Mouse (Mus musculus) lung, embryonic 15.5 days (tissue): Measurements from ENCODE around the gene Kif3b. TPM values are rescaled to one million over a fixed set of nuclear protein-coding genes. Genes with fewer than 3 reads are reported as not detected.
"Not testable (repeated sequence)": the region's sequence is repeated elsewhere in the genome, so short reads cannot be mapped to it uniquely, and the experiment has no call there.

Experiments used
- ATAC-seq: fragments of 200-750 bp; cut with Nextera tagmentation; 2 replicates; pipeline ENCODE4 v1.8.0; 2017; ENCODE audit warnings: moderate number of reproducible peaks, borderline replicate concordance; ENCODE audit not compliant: low FRiP score, low TSS enrichment; ENCODE audit errors: extremely low read depth
- H3K27ac ChIP-seq: fragments of 300-500 bp; sonication (generic); 2 replicates; pipeline ENCODE4 v1.5.1; 2015; ENCODE audit warnings: moderate library complexity, mild to moderate bottlenecking, inconsistent platforms
- H3K27me3 ChIP-seq: fragments of 300-500 bp; sonication (generic); 2 replicates; pipeline ENCODE4 v1.6.1; 2015; ENCODE audit warnings: inconsistent platforms
- H3K36me3 ChIP-seq: fragments of 300-500 bp; sonication (generic); 2 replicates; pipeline ENCODE4 v1.6.1; 2015; ENCODE audit warnings: inconsistent platforms
- H3K4me1 ChIP-seq: fragments of 300-500 bp; sonication (generic); 2 replicates; pipeline ENCODE4 v1.6.1; 2015; ENCODE audit warnings: inconsistent platforms
- H3K4me2 ChIP-seq: fragments of 300-500 bp; sonication (generic); 2 replicates; pipeline ENCODE4 v1.6.1; 2015; ENCODE audit warnings: inconsistent platforms, mild to moderate bottlenecking, moderate library complexity
- H3K4me3 ChIP-seq: fragments of 300-500 bp; sonication (generic); 2 replicates; pipeline ENCODE4 v1.5.1; 2015; ENCODE audit warnings: mild to moderate bottlenecking, inconsistent platforms
- H3K9ac ChIP-seq: fragments of 300-500 bp; sonication (generic); 2 replicates; pipeline ENCODE4 v1.6.1; 2015; ENCODE audit warnings: inconsistent platforms
- H3K9me3 ChIP-seq: fragments of 300-500 bp; sonication (generic); 2 replicates; pipeline ENCODE4 v1.6.1; 2016; ENCODE audit warnings: inconsistent platforms
- WGBS: fragments of 180-500 bp; shearing (Covaris S2); methylation state at CpG from one replicate; pipeline ENCODE4 v1.1.7; 2015; 5-methylcytosine and 5-hydroxymethylcytosine counted together
- polyA plus RNA-seq: library from polyadenylated mRNA; unstranded; fragments of >200 nt; fragmentation: Nextera tagmentation; extraction: Ambion mirVana; gene quantifications from 2 replicates; pipeline ENCODE4 v1.2.1, GENCODE M21; 2015

Gene Kif3b
- polyA plus RNA-seq, 1 experiment from 2014 or later = 7.3 TPM

DNA sequence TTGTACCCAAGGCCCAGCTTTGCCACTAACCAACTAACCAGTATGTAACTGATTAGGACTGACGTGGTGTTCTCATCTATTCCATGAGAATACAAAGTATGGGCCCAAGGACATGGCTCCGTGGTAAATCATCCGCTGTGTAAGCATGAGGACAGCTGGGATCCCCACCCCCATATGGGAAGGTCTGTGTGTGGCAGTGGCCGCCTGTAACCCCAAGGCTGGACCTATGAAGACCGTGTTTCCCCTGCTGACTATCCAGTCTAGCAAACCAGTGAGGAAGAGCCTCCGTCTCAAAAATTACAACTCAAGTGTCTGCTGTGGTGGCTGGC, 16.3 kb upstream of the Kif3b start:
- WGBS = 71% methylated on average over 6 of the region's 6 CpGs
- Histone ChIP-seq H3K27ac (no peak overlapping the region), H3K36me3 (no peaks in the 10 kb centered on the region), H3K9ac (no peak overlapping the region), H3K4me2 (no peak overlapping the region), H3K9me3 (no peaks in the 10 kb centered on the region), H3K4me1 (peaks cover 2% of the 10 kb centered on the region; the same call in 1 of the 2 replicates), H3K27me3 (no peaks in the 10 kb centered on the region), H3K4me3 (no peak overlapping the region)
- no peak for ATAC-seq

DNA sequence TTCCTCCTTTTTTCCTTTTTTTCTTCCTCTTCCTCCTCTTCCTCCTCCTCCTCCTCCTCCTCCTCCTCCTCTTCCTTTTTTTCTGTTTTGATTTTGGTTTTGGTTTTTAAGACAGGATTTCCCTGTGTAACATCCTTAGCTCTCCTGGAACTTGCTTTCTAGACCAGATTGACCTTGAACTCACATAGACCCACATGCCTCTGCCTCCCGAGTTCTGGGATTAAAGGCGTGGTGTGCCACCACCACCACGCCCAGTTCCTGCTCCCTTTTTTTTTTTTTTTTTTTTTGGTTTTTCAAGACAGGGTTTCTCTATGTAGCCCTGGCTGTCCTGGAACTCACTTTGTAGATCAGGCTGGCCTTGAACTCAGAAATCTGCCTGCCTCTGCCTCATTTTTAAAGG, 15.6 kb upstream of the Kif3b start:
- not testable (repeated sequence) for H3K4me2 ChIP-seq, H3K9me3 ChIP-seq, ATAC-seq, H3K27me3 ChIP-seq, H3K9ac ChIP-seq, H3K4me3 ChIP-seq, H3K27ac ChIP-seq, H3K36me3 ChIP-seq, H3K4me1 ChIP-seq
- WGBS = 77% methylated on average over 3 of the region's 3 CpGs

DNA sequence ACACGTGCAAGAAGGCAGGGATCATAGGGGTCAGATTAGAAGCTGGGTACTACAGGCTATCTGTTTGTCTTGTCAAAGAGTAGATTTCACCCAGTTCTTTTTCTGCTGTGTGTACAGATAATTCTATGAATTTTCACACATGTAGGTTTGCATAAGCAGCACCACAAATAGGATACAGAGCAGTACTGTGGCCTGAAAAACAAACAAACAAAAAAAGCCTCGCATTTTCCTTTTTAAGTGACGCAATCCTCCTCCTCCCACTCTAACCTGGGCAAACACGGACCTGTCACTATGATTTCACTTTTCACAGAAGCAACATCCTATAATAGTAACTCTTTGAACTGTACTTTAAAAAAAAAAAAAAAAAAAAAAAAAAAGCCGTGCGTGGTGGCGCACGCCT, 14.8 kb upstream of the Kif3b start:
- H3K9me3 ChIP-seq = no peaks in the 10 kb centered on the region
- no peaks in the 10 kb centered on the region for H3K36me3 ChIP-seq
- H3K27me3 ChIP-seq = no peaks in the 10 kb centered on the region
- H3K4me1 ChIP-seq = no peaks in the 10 kb centered on the region
- no peak for ATAC-seq
- 89% methylated on average over 8 of the region's 8 CpGs for WGBS
- no peak overlapping the region for H3K9ac ChIP-seq
- H3K4me3 ChIP-seq = no peak overlapping the region
- no peak overlapping the region for H3K4me2 ChIP-seq
- H3K27ac ChIP-seq = no peak overlapping the region

DNA sequence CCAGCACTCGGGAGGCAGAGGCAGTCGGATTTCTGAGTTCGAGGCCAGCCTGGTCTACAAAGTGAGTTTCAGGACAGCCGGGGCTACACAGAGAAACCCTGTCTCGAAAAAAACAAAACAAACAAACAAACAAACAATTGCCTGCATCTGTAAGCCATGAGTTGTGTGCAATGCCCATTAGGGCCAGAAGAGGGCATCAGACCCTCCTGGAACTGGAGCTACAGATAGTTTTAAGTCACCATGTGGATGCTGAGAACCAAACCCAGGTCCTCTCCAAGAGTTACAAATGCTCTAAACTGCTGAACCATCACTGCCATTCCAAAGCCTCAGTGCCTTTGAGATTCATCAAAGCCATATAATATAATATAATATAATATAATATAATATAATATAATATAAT, 14.4 kb upstream of the Kif3b start:
- not testable (repeated sequence) for H3K4me3 ChIP-seq, ATAC-seq, H3K9me3 ChIP-seq, H3K4me1 ChIP-seq, H3K4me2 ChIP-seq, H3K27me3 ChIP-seq, H3K9ac ChIP-seq, H3K36me3 ChIP-seq, H3K27ac ChIP-seq
- WGBS = 86% methylated on average over 5 of the region's 5 CpGs

DNA sequence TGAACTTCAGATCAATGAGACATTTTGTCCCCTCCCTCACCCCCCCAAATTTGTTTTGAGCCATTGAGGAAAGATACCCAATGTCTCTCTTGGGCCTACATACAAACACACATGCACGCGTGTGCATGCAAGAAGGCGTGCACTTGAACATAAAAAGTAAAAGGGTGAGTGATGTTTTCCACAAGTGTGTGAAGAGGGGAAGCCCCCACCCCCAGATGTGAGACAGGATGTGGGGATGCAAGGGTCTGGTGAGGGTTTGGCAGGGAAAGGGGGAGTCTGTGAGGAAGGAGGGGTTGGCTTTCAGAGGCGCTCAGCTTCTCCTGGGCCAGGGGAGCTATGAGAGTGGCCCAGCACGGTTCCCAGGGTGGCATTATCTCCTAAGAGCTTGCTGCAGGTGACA, 12.9 kb upstream of the Kif3b start:
- Histone ChIP-seq H3K9me3 (no peaks in the 10 kb centered on the region), H3K4me3 (no peak overlapping the region), H3K9ac (no peak overlapping the region), H3K27ac (no peak overlapping the region), H3K36me3 (no peaks in the 10 kb centered on the region), H3K27me3 (no peaks in the 10 kb centered on the region), H3K4me2 (no peak overlapping the region), H3K4me1 (no peaks in the 10 kb centered on the region)
- ATAC-seq = no peak
- 80% methylated on average over 5 of the region's 5 CpGs for WGBS

DNA sequence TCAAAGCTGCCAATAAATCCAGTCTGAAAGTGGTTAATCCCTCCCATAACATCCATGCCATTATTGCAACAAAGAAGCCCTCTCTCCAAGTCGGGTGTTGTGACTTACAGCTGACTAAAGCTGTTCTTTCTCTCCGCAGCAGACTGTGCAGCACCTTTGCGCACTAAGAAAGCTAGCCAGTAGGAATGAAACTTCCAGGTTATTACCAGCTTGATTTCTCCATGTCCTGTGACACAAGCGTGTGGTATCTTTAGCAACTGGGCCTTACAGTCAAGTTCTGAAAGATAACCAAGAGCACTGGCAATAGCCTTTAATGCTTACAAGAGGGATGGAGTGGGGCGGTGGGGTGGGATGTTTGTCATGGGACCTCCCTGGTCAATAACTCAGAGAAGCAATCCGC, 7.3 kb upstream of the Kif3b start:
- Histone ChIP-seq H3K27ac (no peak overlapping the region), H3K27me3 (no peaks in the 10 kb centered on the region), H3K36me3 (no peaks in the 10 kb centered on the region), H3K4me2 (no peak overlapping the region), H3K4me3 (no peak overlapping the region), H3K9me3 (no peaks in the 10 kb centered on the region), H3K9ac (no peak overlapping the region), H3K4me1 (peaks cover 7% of the 10 kb centered on the region; the same call in 1 of the 2 replicates)
- 83% methylated on average over 6 of the region's 6 CpGs for WGBS
- ATAC-seq = no peak

DNA sequence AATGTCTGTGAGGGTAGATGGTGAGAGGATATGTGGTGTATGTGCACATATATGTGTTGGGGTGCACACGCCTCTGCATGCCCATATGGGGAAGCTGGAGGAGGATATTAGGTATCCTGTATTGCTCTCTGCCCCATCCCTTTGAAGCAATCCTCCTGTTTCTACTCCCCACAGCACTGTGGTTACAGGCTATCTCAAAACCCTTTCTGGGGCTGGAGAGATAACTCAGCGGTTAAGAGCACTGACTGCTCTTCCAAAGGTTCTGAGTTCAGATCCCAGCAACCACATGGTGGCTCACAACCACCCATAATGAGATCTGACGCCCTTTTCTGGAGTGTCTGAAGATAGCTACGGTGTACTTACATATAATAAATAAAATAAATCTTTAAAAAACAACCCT, 4.7 kb upstream of the Kif3b start:
- 80% methylated on average over 4 of the region's 4 CpGs for WGBS
- H3K9me3 ChIP-seq = no peaks in the 10 kb centered on the region
- H3K4me3 ChIP-seq = no peak overlapping the region
- ATAC-seq = no peak
- no peak overlapping the region for H3K27ac ChIP-seq
- H3K27me3 ChIP-seq = no peaks in the 10 kb centered on the region
- no peak overlapping the region for H3K9ac ChIP-seq
- no peak overlapping the region for H3K4me2 ChIP-seq
- H3K4me1 ChIP-seq = peaks cover 11% of the 10 kb centered on the region
- no peaks in the 10 kb centered on the region for H3K36me3 ChIP-seq

DNA sequence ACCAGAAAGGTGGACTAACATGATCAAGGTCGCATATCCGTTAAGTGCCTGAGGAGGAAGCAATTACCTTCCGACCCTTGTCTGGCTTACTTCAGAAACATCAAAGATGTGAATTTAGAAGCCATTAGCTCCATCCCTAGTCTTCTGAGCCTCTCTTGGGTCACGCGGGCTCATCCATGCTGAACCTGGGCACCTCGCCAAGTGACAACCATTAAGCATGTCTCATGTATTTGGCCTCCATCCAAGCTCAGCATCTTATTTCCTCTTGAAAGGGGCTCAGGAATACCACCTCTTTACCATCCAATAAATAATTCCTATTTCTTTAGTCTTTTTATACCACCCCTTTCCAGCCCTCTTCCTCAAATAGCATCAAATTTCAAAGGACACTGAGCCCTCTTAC, 3.4 kb upstream of the Kif3b start:
- Histone ChIP-seq H3K4me1 (peaks cover 22% of the 10 kb centered on the region), H3K27me3 (no peaks in the 10 kb centered on the region), H3K27ac (no peak overlapping the region), H3K36me3 (no peaks in the 10 kb centered on the region), H3K4me3 (no peak overlapping the region), H3K9ac (no peak overlapping the region), H3K4me2 (no peak overlapping the region), H3K9me3 (no peaks in the 10 kb centered on the region)
- ATAC-seq = peak; percentile 29; the same call in 1 of the 2 replicates
- 35% methylated on average over 6 of the region's 6 CpGs for WGBS

DNA sequence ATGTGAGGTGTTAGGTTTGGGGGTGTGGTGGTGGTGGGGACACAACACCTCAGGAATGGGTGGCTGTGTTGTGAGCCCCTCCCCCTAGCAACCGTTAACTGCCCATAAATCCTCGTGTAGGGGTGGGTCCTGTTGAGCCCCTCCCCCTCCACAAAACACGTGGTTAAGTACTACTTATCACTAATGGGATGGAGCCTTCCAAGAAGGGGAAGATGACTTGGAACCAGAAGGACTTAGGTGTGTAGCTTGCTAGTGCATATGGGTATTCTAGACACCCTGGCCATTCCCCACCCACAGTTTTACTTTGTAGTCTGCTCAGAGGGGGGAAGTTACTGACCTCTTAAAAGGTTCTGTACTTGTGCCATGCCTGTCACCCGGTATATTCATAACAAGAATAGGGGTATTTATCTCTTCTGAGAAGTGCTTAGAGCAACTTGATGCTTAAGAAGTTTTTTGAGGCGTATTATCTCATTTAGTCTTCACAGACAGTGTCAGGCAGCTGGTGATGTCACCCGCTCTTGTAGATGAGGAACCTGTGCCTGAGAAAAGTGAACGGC, 1.2 kb downstream of the Kif3b start:
- peak overlapping the region; percentile 89 for H3K4me2 ChIP-seq
- WGBS = 47% methylated on average over 7 of the region's 7 CpGs
- H3K9me3 ChIP-seq = no peaks in the 10 kb centered on the region
- ATAC-seq = no peak
- no peak overlapping the region for H3K27ac ChIP-seq
- H3K36me3 ChIP-seq = no peaks in the 10 kb centered on the region
- peak overlapping the region; percentile 88 for H3K4me3 ChIP-seq
- peaks cover 22% of the 10 kb centered on the region for H3K4me1 ChIP-seq
- no peak overlapping the region; the same call in 1 of the 2 replicates for H3K9ac ChIP-seq
- H3K27me3 ChIP-seq = no peaks in the 10 kb centered on the region

DNA sequence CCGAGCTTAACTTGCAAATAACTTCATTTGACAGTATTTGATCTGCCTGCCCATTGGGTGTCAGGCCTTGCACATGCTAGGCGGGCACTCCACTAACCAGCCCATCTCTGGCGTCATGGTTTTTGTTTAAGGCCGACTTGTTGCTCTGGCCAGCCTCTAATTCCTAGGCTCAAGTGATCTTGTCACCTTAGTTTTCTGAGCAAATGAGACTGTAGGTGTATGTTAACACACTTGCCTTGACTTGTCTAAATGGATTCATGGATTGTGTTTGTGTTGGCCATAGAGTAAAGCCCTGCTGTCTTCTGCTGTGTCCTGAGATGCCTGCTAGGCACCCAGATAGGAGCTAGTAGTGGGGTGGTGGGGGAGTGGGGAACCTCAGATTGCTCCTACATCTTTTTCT, 4.0 kb downstream of the Kif3b start:
- Histone ChIP-seq H3K9ac (no peak overlapping the region), H3K27ac (no peak overlapping the region), H3K4me3 (no peak overlapping the region), H3K9me3 (no peaks in the 10 kb centered on the region), H3K27me3 (no peaks in the 10 kb centered on the region), H3K4me1 (peaks cover 15% of the 10 kb centered on the region), H3K36me3 (no peaks in the 10 kb centered on the region), H3K4me2 (no peak overlapping the region)
- no peak for ATAC-seq
- WGBS = 89% methylated on average over 4 of the region's 4 CpGs

DNA sequence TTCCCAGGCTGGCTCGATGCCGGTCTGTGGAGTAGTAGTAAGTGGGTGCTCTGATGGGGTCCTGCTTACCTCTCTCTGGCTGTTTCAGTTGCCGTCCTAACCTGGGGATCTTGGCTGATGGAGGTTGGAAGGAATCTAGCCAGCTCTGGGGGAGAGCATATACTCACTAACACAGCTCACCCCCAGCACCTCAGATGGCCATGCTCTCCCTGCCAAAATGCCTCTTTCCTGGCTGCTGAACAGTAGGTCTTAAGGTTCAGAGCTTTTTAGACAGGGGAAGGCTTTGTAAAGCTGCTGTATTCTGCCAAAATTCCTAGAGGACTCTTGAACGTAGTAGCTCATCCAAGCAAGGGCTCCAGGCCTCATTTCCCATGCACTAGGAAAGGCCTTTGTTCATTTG, 6.6 kb downstream of the Kif3b start:
- no peaks in the 10 kb centered on the region for H3K27me3 ChIP-seq
- ATAC-seq = no peak
- WGBS = 85% methylated on average over 4 of the region's 4 CpGs

DNA sequence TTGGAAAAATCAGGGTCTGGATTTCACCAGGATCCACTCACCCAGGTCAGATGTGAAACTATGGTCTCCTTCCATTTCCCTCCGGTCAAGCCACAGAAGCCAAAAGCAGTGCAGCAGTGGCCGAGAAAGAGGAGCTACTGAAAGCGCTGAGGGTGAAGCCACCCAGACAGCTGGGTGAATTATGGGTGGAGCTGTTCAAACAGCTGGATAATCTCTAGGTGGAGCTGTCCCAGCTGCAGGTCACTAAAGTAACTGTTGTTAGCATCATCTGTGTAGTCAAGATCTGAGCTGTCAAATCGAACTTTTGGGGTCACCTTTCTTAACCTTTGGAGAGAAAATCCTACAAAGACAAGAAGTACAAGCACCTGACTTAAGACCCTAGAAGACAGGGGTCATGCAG, 7.2 kb downstream of the Kif3b start:
- Histone ChIP-seq H3K27ac (no peak overlapping the region), H3K4me1 (no peaks in the 10 kb centered on the region), H3K9me3 (no peaks in the 10 kb centered on the region), H3K27me3 (no peaks in the 10 kb centered on the region), H3K9ac (no peak overlapping the region), H3K36me3 (no peaks in the 10 kb centered on the region), H3K4me2 (no peak overlapping the region), H3K4me3 (no peak overlapping the region)
- ATAC-seq = no peak
- WGBS = 53% methylated on average over 4 of the region's 4 CpGs

More for the DNA sequence above, 6.6 kb downstream of the Kif3b start:
- Histone ChIP-seq H3K36me3 (no peaks in the 10 kb centered on the region), H3K4me2 (no peak overlapping the region), H3K27ac (no peak overlapping the region), H3K9me3 (no peaks in the 10 kb centered on the region), H3K4me1 (no peaks in the 10 kb centered on the region), H3K9ac (no peak overlapping the region), H3K4me3 (no peak overlapping the region)

DNA sequence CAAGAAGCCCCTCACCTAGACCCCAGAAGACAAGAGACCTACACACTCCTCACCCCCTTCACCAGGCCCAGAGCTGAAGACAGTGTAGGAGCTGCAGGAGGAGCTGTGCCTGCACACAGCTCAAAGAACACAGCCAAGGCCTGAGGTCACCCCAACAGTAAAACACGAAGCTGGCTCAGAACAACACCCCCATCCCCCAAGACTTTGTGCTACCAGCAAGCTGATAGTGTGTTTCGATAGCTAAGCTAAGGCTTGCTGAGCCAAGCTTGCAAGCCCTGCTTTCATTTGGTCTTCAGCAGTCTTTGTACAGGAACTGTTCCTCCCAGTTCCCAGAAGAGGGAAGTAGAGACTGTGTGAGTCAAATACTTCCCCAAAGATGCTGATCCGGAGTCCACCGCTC, 7.7 kb downstream of the Kif3b start:
- no peak overlapping the region for H3K9ac ChIP-seq
- H3K4me2 ChIP-seq = no peak overlapping the region
- no peak overlapping the region for H3K27ac ChIP-seq
- no peaks in the 10 kb centered on the region for H3K27me3 ChIP-seq
- H3K9me3 ChIP-seq = no peaks in the 10 kb centered on the region
- H3K36me3 ChIP-seq = no peaks in the 10 kb centered on the region
- no peaks in the 10 kb centered on the region for H3K4me1 ChIP-seq
- H3K4me3 ChIP-seq = no peak overlapping the region
- WGBS = 63% methylated on average over 4 of the region's 4 CpGs
- ATAC-seq = no peak
